Mouse (Mus musculus) limb, embryonic 15.5 days (tissue): Measurements from ENCODE around the gene Ltbp2. TPM values are rescaled to one million over a fixed set of nuclear protein-coding genes. Genes with fewer than 3 reads are reported as not detected.

Experiments used
- ATAC-seq: fragments of 200-750 bp; cut with Nextera tagmentation; 2 replicates; pipeline ENCODE4 v1.8.0; 2017; ENCODE audit warnings: low read depth, moderate TSS enrichment; ENCODE audit not compliant: insufficient number of reproducible peaks, low FRiP score, low TSS enrichment
- H3K27ac ChIP-seq: fragments of 300-500 bp; sonication (generic); 2 replicates; pipeline ENCODE4 v1.5.1; 2015; ENCODE audit warnings: moderate library complexity, mild to moderate bottlenecking, inconsistent platforms
- H3K27me3 ChIP-seq: fragments of 300-500 bp; sonication (generic); 2 replicates; pipeline ENCODE4 v1.6.1; 2015; ENCODE audit warnings: inconsistent platforms
- H3K36me3 ChIP-seq: fragments of 300-500 bp; sonication (generic); 2 replicates; pipeline ENCODE4 v1.6.1; 2015; ENCODE audit warnings: inconsistent platforms
- H3K4me1 ChIP-seq: fragments of 300-500 bp; sonication (generic); 2 replicates; pipeline ENCODE4 v1.6.1; 2015; ENCODE audit warnings: inconsistent platforms
- H3K4me2 ChIP-seq: fragments of 300-500 bp; sonication (generic); 2 replicates; pipeline ENCODE4 v1.6.1; 2015; ENCODE audit warnings: mild to moderate bottlenecking, inconsistent platforms
- H3K4me3 ChIP-seq: fragments of 300-500 bp; sonication (generic); 2 replicates; pipeline ENCODE4 v1.5.1; 2015; ENCODE audit warnings: mild to moderate bottlenecking, inconsistent platforms
- H3K9ac ChIP-seq: fragments of 300-500 bp; sonication (generic); 2 replicates; pipeline ENCODE4 v1.6.1; 2015; ENCODE audit warnings: inconsistent platforms
- H3K9me3 ChIP-seq: fragments of 300-500 bp; sonication (generic); 2 replicates; pipeline ENCODE4 v1.6.1; 2016; ENCODE audit warnings: inconsistent platforms
- WGBS: fragments of 180-500 bp; shearing (Covaris S2); methylation state at CpG from one replicate; pipeline ENCODE4 v1.1.7; 2015; 5-methylcytosine and 5-hydroxymethylcytosine counted together
- polyA plus RNA-seq: library from polyadenylated mRNA; unstranded; fragments of >200 nt; fragmentation: Nextera tagmentation; extraction: Ambion mirVana; gene quantifications from 2 replicates; pipeline ENCODE4 v1.2.1, GENCODE M21; 2015

Ltbp2 gene
- polyA plus RNA-seq, 1 experiment from 2014 or later = 7.1 TPM

DNA sequence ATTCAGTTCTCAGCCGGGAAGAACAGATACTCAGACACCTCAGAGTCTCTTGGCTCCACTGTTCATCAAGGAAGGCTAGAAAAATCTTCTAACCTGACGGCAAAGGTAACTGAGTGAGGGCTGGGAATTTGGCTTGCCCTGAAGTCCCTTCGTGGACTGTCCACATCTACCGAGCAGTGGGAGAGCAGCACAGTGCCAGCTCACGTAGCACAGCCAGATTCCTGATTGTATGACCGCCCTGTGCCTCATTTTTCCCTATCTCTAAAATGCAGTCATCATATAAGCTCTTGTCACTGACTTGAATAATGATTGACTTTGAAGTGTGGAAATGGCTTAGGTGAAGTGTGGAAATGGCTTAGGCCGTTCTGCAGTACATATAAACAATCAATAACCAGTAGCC lies 28.1 kb upstream of the Ltbp2 start:
- 77% methylated on average over 7 of the region's 7 CpGs for WGBS
- Histone ChIP-seq H3K27ac (no peak overlapping the region), H3K36me3 (no peaks in the 10 kb centered on the region), H3K4me1 (peaks cover 20% of the 10 kb centered on the region), H3K4me3 (no peak overlapping the region), H3K4me2 (no peak overlapping the region), H3K9ac (no peak overlapping the region), H3K9me3 (no peaks in the 10 kb centered on the region), H3K27me3 (no peaks in the 10 kb centered on the region)
- no peak for ATAC-seq

- Histone ChIP-seq H3K36me3 (no peaks in the 10 kb centered on the region), H3K27ac (no peak overlapping the region), H3K4me3 (no peak overlapping the region), H3K4me2 (no peak overlapping the region), H3K4me1 (peaks cover 6% of the 10 kb centered on the region; the same call in 1 of the 2 replicates), H3K9me3 (no peaks in the 10 kb centered on the region), H3K9ac (no peak overlapping the region), H3K27me3 (no peaks in the 10 kb centered on the region)
- ATAC-seq = no peak
- 78% methylated on average over 7 of the region's 7 CpGs for WGBS
Measured at GRCm38 (mm10) chr12:84900317-84900716, 24.0 kb upstream of the Ltbp2 start.

DNA sequence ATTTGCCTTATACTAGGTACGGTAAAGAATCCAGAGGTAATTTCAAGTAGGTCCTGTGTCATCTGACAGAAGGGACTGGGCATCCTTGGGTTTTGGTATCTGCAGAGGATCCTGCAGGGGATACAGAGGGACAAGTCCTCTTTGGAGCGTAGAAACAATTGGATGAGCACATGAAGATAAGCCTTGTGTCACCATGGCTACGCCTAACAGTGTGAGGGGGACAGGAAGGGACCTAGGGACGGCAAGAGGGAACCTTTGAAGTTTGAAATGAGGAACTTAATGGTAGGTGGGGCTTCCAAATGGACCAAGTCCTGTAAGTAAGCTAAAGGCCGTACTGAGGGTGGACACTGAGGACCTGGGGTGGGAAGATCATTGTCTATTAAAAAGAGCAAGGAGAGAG lies 21.0 kb upstream of the Ltbp2 start:
- 71% methylated on average over 5 of the region's 5 CpGs for WGBS
- Histone ChIP-seq H3K4me3 (no peak overlapping the region), H3K36me3 (no peaks in the 10 kb centered on the region), H3K27ac (no peak overlapping the region), H3K9ac (no peak overlapping the region), H3K4me1 (peaks cover 9% of the 10 kb centered on the region; the same call in 1 of the 2 replicates), H3K27me3 (no peaks in the 10 kb centered on the region), H3K4me2 (no peak overlapping the region), H3K9me3 (no peaks in the 10 kb centered on the region)
- ATAC-seq = no peak

DNA sequence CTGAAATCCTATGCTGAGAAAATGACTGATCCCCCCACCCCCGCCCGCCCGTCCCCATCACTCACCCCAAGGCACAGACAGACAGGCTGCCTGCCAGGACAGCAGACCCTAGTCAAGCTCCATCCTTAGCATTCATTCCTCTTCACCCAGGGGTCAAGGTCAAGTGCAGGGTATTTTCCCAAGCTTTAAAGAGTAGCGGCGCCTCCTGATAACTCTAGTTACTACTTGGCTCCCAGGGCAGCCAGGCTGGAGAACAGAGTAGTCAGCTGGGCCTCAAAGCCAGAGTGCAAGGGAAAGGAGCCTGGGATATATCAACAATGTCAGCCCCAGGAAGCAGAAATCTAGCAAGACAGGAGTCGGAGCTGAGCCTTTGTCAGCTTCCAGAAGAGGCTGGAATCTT lies 19.9 kb upstream of the Ltbp2 start:
- no peak for ATAC-seq
- no peak overlapping the region for H3K27ac ChIP-seq
- WGBS = 76% methylated on average over 6 of the region's 6 CpGs
- H3K9me3 ChIP-seq = no peaks in the 10 kb centered on the region
- H3K4me1 ChIP-seq = peaks cover 9% of the 10 kb centered on the region; the same call in 1 of the 2 replicates
- H3K27me3 ChIP-seq = 0 out of 2 replicates have a peak, but pooled peaks cover 3% of the 10 kb centered on the region
- no peaks in the 10 kb centered on the region for H3K36me3 ChIP-seq
- H3K9ac ChIP-seq = no peak overlapping the region
- no peak overlapping the region for H3K4me2 ChIP-seq
- no peak overlapping the region for H3K4me3 ChIP-seq

DNA sequence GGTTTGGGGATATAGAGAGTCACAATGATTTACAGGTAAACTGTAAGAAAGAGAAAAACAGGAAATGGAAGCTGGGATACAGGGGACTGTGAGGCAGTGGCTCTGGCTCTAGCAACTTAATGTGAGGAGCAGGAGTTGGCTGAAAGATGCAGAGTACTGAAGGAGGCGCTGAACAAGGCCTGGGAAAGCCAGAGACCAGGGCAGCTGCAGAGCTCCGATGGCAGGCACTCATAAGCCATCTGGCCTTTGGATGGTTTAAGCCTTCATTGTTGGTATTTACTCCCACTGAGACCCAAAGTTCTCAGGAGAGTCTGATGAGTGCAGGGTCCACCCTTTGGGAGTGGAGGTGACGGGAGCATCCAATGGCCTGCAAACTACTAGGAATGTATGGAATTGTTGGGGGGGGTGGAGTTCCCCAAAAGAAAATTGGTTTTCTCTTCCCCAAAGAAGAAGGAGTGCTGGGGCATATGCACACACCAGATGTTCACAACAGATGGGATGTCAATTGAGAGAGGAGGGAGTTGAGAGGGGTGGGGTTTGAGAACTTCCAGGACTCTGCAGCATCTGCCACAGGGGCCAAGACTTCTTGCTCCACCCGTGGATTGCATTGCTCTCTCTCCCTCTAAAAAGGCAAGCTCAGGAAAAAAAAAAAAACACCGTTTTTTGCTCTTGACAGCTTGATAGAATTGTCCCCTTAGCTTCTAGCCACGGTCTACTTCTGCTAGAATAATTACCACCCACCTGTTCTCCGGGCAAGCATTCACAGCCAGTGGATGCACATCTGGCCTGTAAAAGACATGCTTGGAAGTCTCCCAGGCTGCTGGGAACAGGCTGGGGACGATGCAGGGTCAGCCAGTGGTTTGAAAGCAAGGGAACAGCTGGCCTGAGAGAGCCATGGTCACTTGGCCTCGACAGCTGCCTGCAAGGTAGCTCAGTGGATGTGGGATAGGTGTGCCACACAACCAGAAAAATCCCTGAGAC lies 17.6 kb upstream of the Ltbp2 start:
- Histone ChIP-seq H3K4me2 (no peak overlapping the region), H3K27ac (no peak overlapping the region), H3K9me3 (no peaks in the 10 kb centered on the region), H3K36me3 (no peaks in the 10 kb centered on the region), H3K4me1 (peaks cover 9% of the 10 kb centered on the region; the same call in 1 of the 2 replicates), H3K4me3 (no peak overlapping the region), H3K9ac (no peak overlapping the region), H3K27me3 (0 out of 2 replicates have a peak, but pooled peaks cover 3% of the 10 kb centered on the region)
- peak; percentile 76 for ATAC-seq
- 18% methylated on average over 9 of the region's 9 CpGs for WGBS

DNA sequence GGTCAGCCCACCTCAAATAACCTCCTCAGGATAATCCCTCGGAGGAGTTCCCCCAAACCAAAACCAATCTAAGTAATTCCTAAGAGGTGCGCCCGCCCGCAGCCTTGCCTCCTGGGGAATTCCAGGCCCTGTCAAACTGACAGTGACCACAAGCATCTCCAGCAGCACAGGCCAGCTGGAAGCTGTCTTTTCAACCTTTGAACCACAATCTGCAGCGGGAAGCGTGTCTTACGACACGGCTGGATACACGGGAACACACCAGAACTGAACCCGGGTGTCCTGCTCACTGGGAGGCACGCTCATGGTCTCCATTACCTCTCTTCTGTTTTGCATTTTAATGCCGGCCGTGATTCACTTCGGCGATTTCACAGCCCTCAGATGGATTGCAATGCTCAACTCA lies 14.0 kb upstream of the Ltbp2 start:
- no peak overlapping the region for H3K4me3 ChIP-seq
- H3K9me3 ChIP-seq = no peaks in the 10 kb centered on the region
- H3K27me3 ChIP-seq = 0 out of 2 replicates have a peak, but pooled peaks cover 3% of the 10 kb centered on the region
- H3K27ac ChIP-seq = no peak overlapping the region
- H3K36me3 ChIP-seq = no peaks in the 10 kb centered on the region
- peaks cover 9% of the 10 kb centered on the region; the same call in 1 of the 2 replicates for H3K4me1 ChIP-seq
- H3K9ac ChIP-seq = no peak overlapping the region
- ATAC-seq = no peak
- WGBS = 66% methylated on average over 15 of the region's 15 CpGs
- H3K4me2 ChIP-seq = no peak overlapping the region

DNA sequence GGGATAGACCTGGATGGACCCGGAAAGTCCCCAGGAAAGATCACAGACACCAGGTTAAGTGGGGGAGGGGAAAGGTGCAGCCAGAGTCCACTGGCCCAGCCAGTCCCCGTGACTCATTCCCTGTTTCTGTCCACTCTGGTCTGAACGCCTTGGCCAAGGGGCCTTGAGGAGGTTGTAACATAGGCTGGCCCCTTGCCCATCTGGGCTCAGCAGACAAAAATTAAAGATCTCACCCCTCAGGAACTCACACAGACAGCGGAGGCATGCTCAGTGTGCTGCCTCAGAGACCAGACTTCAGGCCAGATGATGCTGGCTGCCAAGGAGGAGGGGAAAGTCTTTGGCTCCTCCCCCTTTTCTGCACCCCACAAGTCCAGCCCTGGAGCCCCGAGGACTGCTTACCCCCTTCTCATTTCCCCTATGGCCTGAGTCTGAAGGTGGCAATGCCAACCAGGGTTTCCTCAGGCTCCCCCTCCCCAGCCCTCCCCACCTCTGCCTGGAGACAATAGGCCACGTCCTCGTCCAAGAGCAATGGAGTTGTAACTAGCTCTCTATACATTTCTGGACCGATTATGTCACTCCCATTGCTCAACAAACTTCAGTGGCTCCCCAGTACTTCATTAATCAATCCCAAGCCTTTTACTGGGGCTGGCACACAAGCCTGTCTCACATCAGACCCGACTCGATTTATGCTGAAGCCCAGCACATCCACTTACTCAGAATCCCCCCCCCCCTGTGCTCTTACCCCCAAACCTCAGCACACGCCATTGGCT lies 9.0 kb upstream of the Ltbp2 start:
- Histone ChIP-seq H3K27me3 (peaks cover 11% of the 10 kb centered on the region; the same call in 1 of the 2 replicates), H3K36me3 (no peaks in the 10 kb centered on the region), H3K9me3 (no peaks in the 10 kb centered on the region), H3K9ac (no peak overlapping the region), H3K27ac (no peak overlapping the region), H3K4me1 (0 out of 2 replicates have a peak, but pooled peaks cover 9% of the 10 kb centered on the region), H3K4me2 (no peak overlapping the region), H3K4me3 (no peak overlapping the region)
- ATAC-seq = no peak
- 60% methylated on average over 11 of the region's 11 CpGs for WGBS

GRCm38 (mm10) chr12:84884423-84885076 lies 8.2 kb upstream of the Ltbp2 start:
- no peak overlapping the region for H3K27ac ChIP-seq
- ATAC-seq = no peak
- 81% methylated on average over 7 of the region's 7 CpGs for WGBS

DNA sequence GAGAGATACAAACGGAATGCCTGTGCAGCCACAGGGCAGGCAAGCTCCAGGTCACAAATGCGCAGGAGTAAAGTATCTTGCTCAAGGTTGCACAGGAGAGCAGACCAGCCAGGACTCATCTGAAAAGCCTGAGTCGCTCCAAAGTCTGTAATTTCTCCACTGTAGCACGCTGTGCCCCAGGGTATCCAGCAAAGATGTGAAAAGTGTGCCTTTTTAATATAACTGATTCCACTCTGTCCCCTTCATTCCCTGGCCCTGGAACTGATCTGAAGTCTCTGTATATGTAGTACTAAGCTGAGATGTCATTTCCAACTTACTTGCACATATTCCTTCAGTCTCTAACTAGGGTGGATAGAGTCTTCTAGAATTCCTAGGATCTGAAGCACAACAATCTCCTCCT lies 6.5 kb upstream of the Ltbp2 start:
- ATAC-seq = no peak
- H3K27me3 ChIP-seq = peaks cover 25% of the 10 kb centered on the region
- H3K4me2 ChIP-seq = no peak overlapping the region
- H3K27ac ChIP-seq = no peak overlapping the region
- no peak overlapping the region for H3K9ac ChIP-seq
- WGBS = 78% methylated on average over 4 of the region's 4 CpGs
- no peaks in the 10 kb centered on the region for H3K9me3 ChIP-seq
- H3K36me3 ChIP-seq = no peaks in the 10 kb centered on the region
- H3K4me1 ChIP-seq = 0 out of 2 replicates have a peak, but pooled peaks cover 15% of the 10 kb centered on the region
- H3K4me3 ChIP-seq = no peak overlapping the region

More at GRCm38 (mm10) chr12:84884423-84885076, 8.2 kb upstream of the Ltbp2 start:
- H3K9ac ChIP-seq = no peak overlapping the region
- no peaks in the 10 kb centered on the region for H3K9me3 ChIP-seq
- H3K4me1 ChIP-seq = 0 out of 2 replicates have a peak, but pooled peaks cover 15% of the 10 kb centered on the region
- peaks cover 16% of the 10 kb centered on the region; the same call in 1 of the 2 replicates for H3K27me3 ChIP-seq
- no peaks in the 10 kb centered on the region for H3K36me3 ChIP-seq
- no peak overlapping the region for H3K4me2 ChIP-seq
- H3K4me3 ChIP-seq = no peak overlapping the region

DNA sequence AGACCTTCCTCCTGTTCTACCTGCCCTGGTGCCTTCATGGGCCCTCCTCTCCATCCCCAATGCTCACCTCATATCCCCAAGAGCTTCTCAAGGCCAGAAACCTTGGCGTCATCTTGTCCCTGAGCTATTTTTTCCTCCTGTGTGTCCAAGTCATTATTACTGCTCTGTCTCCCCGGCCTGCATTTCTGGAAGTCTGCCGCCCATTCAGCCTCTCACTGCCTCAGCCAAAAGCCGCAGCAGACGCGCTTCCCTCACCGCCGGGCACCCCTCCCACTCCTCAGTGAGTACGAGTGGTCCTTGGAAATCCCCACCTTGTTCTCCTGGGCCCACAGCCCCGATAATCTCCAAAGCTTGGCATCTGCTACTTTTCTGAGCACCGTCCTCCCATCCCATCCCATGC lies 3.8 kb upstream of the Ltbp2 start:
- Histone ChIP-seq H3K36me3 (no peaks in the 10 kb centered on the region), H3K9ac (no peak overlapping the region), H3K4me1 (peaks cover 35% of the 10 kb centered on the region), H3K27me3 (peaks cover 52% of the 10 kb centered on the region), H3K4me2 (no peak overlapping the region), H3K9me3 (no peaks in the 10 kb centered on the region), H3K27ac (no peak overlapping the region), H3K4me3 (no peak overlapping the region)
- WGBS = 41% methylated on average over 11 of the region's 11 CpGs
- ATAC-seq = no peak

GRCm38 (mm10) chr12:84875761-84876480 lies 411 bp downstream of the Ltbp2 start:
- ATAC-seq = no peak
- 1% methylated on average over 59 of the region's 59 CpGs for WGBS
- H3K27ac ChIP-seq = no peak overlapping the region

More at GRCm38 (mm10) chr12:84875761-84876480, 411 bp downstream of the Ltbp2 start:
- H3K4me2 ChIP-seq = peak overlapping the region; percentile 65
- peaks cover 34% of the 10 kb centered on the region for H3K4me1 ChIP-seq
- H3K9ac ChIP-seq = 0 out of 2 replicates have a peak overlapping the region, but pooled peaks have one; percentile 35
- H3K9me3 ChIP-seq = no peaks in the 10 kb centered on the region
- H3K4me3 ChIP-seq = peak overlapping the region; percentile 45
- no peaks in the 10 kb centered on the region for H3K36me3 ChIP-seq
- peaks cover 59% of the 10 kb centered on the region for H3K27me3 ChIP-seq
